Mouse (Mus musculus) heart, embryonic 15.5 days (tissue): Measurements from ENCODE around the gene Papola. TPM values are rescaled to one million over a fixed set of nuclear protein-coding genes. Genes with fewer than 3 reads are reported as not detected.

Experiments
- ATAC-seq: fragments of 200-750 bp; cut with Nextera tagmentation; replicated peaks from 2 replicates; pipeline ENCODE4 v1.8.0; 2017; ENCODE audit warnings: low read depth, moderate TSS enrichment; ENCODE audit not compliant: insufficient number of reproducible peaks, insufficient read depth, low FRiP score
- H3K27ac ChIP-seq: fragments of 300-500 bp; sonication (generic); 2 replicates; pipeline ENCODE4 v1.5.1; 2015; ENCODE audit warnings: mild to moderate bottlenecking, inconsistent platforms
- H3K27me3 ChIP-seq: fragments of 300-500 bp; sonication (generic); 2 replicates; pipeline ENCODE4 v1.6.1; 2015; ENCODE audit warnings: inconsistent platforms
- H3K36me3 ChIP-seq: fragments of 300-500 bp; sonication (generic); 2 replicates; pipeline ENCODE4 v1.6.1; 2015; ENCODE audit warnings: mild to moderate bottlenecking, inconsistent platforms
- H3K4me1 ChIP-seq: fragments of 300-500 bp; sonication (generic); replicated peaks from 2 replicates; pipeline ENCODE4 v1.6.1; 2015; ENCODE audit warnings: inconsistent platforms
- H3K4me2 ChIP-seq: fragments of 300-500 bp; sonication (generic); 2 replicates; pipeline ENCODE4 v1.6.1; 2015; ENCODE audit warnings: inconsistent platforms, mild to moderate bottlenecking, moderate library complexity
- H3K4me3 ChIP-seq: fragments of 300-500 bp; sonication (generic); 2 replicates; pipeline ENCODE4 v1.5.1; 2015; ENCODE audit warnings: mild to moderate bottlenecking, inconsistent platforms
- H3K9ac ChIP-seq: fragments of 300-500 bp; sonication (generic); 2 replicates; pipeline ENCODE4 v1.6.1; 2015; ENCODE audit warnings: mild to moderate bottlenecking, inconsistent platforms
- H3K9me3 ChIP-seq: fragments of 300-500 bp; sonication (generic); replicated peaks from 2 replicates; pipeline ENCODE4 v1.6.1; 2016; ENCODE audit warnings: inconsistent platforms
- WGBS: fragments of 180-500 bp; shearing (Covaris S2); methylation state at CpG from one replicate; pipeline ENCODE4 v1.1.7; 2015; ENCODE audit warnings: mixed read lengths; 5-methylcytosine and 5-hydroxymethylcytosine counted together
- polyA plus RNA-seq: library from polyadenylated mRNA; unstranded; fragments of >200 nt; fragmentation: Nextera tagmentation; extraction: Ambion mirVana; gene quantifications from 2 replicates; pipeline ENCODE4 v1.2.1, GENCODE M21; 2015

The Papola gene
- polyA plus RNA-seq, 1 experiment from 2014 or later, result 148 TPM

DNA sequence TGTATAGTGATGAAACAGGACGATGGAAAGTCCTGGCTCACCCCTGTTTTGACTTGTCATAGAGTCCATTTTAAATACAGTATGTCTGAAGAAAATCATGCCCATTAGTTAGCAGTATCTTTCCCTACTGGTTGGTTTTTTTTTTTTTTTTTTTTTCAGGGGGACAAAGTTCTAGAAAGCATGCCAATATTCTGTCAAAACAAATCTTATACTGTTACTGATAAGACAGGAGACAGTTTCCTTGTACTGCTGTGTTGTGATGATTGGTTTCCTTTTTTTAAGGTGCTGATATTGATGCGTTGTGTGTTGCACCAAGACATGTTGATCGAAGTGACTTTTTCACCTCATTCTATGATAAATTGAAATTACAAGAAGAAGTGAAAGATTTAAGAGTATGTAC is 21.7 kb downstream of the Papola start:
- Histone ChIP-seq H3K4me2 (no peak overlapping the region), H3K9me3 (no peaks in the 10 kb centered on the region), H3K27ac (no peak overlapping the region), H3K9ac (no peak overlapping the region), H3K4me3 (no peak overlapping the region), H3K4me1 (no peaks in the 10 kb centered on the region), H3K27me3 (no peaks in the 10 kb centered on the region), H3K36me3 (peaks cover 41% of the 10 kb centered on the region)
- WGBS, result 91% methylated on average over 3 of the region's 3 CpGs
- no peak for ATAC-seq

DNA sequence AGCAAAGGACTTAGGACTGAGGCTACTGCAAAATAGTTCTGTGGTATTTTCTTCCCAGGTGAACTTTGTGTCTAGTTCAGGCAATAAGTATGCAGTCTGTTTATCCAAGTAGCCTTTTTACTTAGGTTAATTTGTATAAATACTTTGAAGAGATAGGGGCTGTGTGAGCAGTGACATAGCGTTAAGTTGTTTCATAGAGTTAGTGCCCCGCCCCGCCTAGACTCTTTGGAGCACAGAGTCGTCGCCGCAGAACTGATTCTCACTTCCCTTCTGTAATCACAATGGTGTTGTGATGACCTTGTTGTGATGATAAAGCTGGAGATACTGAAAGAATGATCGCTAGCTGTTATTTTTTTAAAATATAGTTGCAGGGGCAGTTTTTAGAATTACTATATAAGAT is 22.9 kb downstream of the Papola start:
- Histone ChIP-seq H3K4me2 (no peak overlapping the region), H3K9me3 (no peaks in the 10 kb centered on the region), H3K4me1 (no peaks in the 10 kb centered on the region), H3K36me3 (peaks cover 50% of the 10 kb centered on the region), H3K27me3 (no peaks in the 10 kb centered on the region), H3K9ac (no peak overlapping the region), H3K27ac (no peak overlapping the region), H3K4me3 (no peak overlapping the region)
- ATAC-seq, result no peak
- 79% methylated on average over 7 of the region's 7 CpGs for WGBS

DNA sequence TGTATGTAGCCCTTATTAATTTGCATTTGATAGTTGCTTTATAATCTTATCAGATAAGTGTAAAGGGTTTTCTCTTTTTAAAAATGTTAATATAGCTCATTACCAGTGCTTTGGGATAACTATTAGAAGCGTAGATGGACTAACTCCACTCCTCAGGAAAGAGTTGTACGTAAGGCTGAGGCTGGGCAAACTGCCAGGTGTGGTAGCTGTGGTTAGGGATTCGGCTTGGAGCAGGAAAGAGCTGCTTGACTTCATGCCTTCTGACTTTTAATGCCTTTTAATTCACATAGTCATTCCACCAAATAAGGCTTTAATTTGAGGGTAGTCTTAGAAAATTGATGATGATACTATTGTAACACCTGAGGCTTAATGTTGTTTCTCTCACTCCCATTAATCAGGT is 24.5 kb downstream of the Papola start:
- Histone ChIP-seq H3K36me3 (peaks cover 51% of the 10 kb centered on the region), H3K4me3 (no peak overlapping the region), H3K9ac (no peak overlapping the region), H3K4me2 (no peak overlapping the region), H3K4me1 (no peaks in the 10 kb centered on the region), H3K27ac (no peak overlapping the region), H3K27me3 (no peaks in the 10 kb centered on the region), H3K9me3 (no peaks in the 10 kb centered on the region)
- ATAC-seq, result no peak
- WGBS, result 35% methylated on average over 3 of the region's 3 CpGs

DNA sequence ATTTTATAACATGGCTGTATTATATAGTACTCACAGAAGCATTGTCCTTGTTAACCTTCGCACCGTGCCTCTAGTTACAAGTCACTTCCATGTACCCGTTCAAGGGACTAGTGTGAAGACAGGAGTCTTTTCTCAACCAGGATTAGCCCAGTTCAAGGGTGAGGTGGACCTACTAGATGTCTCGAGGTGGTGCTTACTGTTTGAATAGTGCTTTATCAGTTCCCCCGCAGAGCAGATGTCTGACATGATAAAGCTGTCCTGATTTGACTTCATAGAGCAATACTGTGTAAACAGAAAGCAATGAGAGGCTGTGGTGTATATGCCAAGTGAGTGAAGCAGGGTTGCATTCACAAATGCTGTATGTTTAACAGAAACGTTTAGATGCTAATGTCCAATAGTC is 26.1 kb downstream of the Papola start:
- Histone ChIP-seq H3K9me3 (no peaks in the 10 kb centered on the region), H3K4me3 (no peak overlapping the region), H3K4me1 (no peaks in the 10 kb centered on the region), H3K36me3 (peaks cover 52% of the 10 kb centered on the region), H3K4me2 (no peak overlapping the region), H3K9ac (no peak overlapping the region), H3K27ac (no peak overlapping the region), H3K27me3 (no peaks in the 10 kb centered on the region)
- 73% methylated on average over 6 of the region's 6 CpGs for WGBS
- ATAC-seq, result no peak

DNA sequence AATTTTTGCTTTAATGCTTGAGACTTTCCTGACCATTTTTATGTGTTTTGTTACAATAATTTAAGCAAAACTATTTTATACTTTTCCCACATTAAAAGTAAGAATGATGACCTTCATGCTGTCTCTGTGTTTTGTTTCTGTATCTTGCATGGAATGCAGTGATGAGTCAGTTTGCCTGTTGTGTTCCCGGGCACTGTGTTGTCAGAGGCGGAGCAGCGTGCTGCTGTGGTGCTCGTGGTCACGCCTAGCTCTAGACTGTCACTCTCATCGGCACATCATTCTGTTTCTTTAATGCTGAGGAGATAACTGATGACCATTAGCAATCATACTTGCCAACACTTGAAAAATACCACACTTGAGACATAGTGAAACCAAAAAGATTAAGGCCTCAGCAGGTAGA is 29.5 kb downstream of the Papola start:
- Histone ChIP-seq H3K9me3 (no peaks in the 10 kb centered on the region), H3K36me3 (peaks cover 40% of the 10 kb centered on the region), H3K27me3 (no peaks in the 10 kb centered on the region), H3K4me1 (no peaks in the 10 kb centered on the region), H3K9ac (no peak overlapping the region), H3K27ac (no peak overlapping the region), H3K4me2 (no peak overlapping the region), H3K4me3 (no peak overlapping the region)
- ATAC-seq, result no peak
- 79% methylated on average over 6 of the region's 6 CpGs for WGBS

DNA sequence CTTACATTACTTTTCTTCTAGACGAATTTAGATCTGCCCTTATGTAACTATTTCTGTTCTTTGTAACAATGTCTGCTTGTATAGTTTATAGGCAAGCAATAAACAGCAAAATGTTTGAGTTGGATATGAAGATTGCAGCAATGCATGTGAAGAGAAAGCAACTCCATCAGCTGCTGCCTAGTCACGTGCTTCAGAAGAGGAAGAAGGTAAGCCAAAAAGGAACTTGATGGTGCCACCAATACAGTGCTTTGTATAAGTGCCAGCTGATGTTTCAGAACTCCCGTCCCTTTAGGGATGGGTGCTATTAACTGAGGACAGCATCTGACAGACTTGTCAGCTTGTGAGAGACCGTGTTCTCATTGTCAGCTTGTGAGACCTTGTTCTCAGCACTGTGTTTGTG is 39.0 kb downstream of the Papola start:
- WGBS, result 68% methylated on average over 4 of the region's 4 CpGs

DNA sequence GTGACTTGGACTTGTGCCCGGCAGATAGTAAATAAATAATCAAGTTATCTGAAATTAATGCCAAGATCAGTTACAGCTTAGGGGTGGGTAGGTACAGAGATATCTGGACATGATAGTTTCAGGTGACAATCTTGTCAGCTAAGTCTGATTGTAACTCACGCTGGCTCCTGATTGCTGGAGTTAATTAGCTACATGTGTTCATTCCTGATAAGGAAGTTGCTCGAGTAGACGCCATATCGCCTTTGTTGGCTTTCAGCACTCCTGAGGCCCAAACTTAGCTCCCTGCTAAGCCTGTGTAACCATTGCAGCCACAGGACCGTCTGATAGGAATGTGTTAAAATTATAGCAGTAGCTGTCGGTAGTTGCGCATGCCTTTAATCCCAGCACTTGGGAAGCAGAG is 40.2 kb downstream of the Papola start:
- no peaks in the 10 kb centered on the region for H3K27me3 ChIP-seq
- no peak overlapping the region for H3K4me3 ChIP-seq
- no peaks in the 10 kb centered on the region for H3K9me3 ChIP-seq
- no peak overlapping the region for H3K4me2 ChIP-seq
- H3K9ac ChIP-seq, result no peak overlapping the region
- no peaks in the 10 kb centered on the region for H3K4me1 ChIP-seq
- H3K27ac ChIP-seq, result no peak overlapping the region
- peaks cover 88% of the 10 kb centered on the region for H3K36me3 ChIP-seq
- WGBS, result 49% methylated on average over 8 of the region's 8 CpGs
- ATAC-seq, result no peak

More for the DNA sequence above, 39.0 kb downstream of the Papola start:
- Histone ChIP-seq H3K27me3 (no peaks in the 10 kb centered on the region), H3K27ac (no peak overlapping the region), H3K4me1 (no peaks in the 10 kb centered on the region), H3K9ac (no peak overlapping the region), H3K36me3 (peaks cover 87% of the 10 kb centered on the region), H3K9me3 (no peaks in the 10 kb centered on the region), H3K4me3 (no peak overlapping the region), H3K4me2 (no peak overlapping the region)
- ATAC-seq, result no peak

DNA sequence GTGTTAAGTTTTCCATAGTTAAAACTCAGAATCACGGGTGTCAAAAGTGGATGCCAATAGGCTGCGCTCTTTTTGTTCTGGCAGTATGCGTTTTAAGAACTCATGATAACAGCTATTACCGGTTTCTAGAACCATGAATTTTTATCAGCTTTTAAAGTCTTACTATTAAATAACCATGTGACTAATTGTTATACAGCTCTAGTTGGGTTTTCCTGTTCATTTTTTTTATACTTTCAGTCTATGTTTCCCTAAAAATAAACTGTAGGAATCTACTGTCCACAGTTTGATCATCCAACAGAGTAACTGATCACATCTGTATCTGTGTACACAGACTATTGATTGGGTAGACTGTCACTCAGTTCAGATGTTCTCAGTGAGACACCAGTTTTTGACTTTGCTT is 40.8 kb downstream of the Papola start:
- no peak overlapping the region for H3K9ac ChIP-seq
- 92% methylated on average over 4 of the region's 4 CpGs for WGBS
- no peak overlapping the region for H3K4me2 ChIP-seq
- no peaks in the 10 kb centered on the region for H3K4me1 ChIP-seq
- no peak overlapping the region for H3K27ac ChIP-seq
- no peak for ATAC-seq
- no peaks in the 10 kb centered on the region for H3K9me3 ChIP-seq
- no peak overlapping the region for H3K4me3 ChIP-seq
- no peaks in the 10 kb centered on the region for H3K27me3 ChIP-seq
- H3K36me3 ChIP-seq, result peaks cover 87% of the 10 kb centered on the region

DNA sequence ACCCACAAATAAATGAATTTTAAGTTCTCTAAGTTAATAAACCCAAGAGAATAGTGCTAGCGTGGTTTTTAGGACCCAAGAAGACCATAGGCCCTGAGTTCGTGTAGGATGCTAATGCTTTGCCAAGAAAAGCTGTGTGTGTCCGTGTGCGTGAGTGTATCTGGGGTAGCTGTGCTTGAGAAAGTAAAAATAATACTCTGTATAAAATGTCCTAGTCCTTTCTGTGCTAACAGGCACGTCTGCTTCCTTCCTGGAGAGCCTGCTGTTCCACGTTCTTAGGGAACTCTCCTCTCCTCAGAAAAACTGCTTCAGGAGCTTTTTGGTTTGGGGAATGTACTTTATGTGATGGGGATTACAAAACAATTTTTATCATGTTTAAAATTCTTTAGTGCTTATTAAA is 48.0 kb downstream of the Papola start:
- Histone ChIP-seq H3K4me1 (0 out of 2 replicates have a peak, but pooled peaks cover 3% of the 10 kb centered on the region), H3K9me3 (no peaks in the 10 kb centered on the region), H3K36me3 (peaks cover 75% of the 10 kb centered on the region), H3K27me3 (no peaks in the 10 kb centered on the region), H3K4me2 (no peak overlapping the region), H3K27ac (no peak overlapping the region), H3K4me3 (no peak overlapping the region), H3K9ac (no peak overlapping the region)
- no peak for ATAC-seq
- WGBS, result 83% methylated on average over 6 of the region's 6 CpGs

DNA sequence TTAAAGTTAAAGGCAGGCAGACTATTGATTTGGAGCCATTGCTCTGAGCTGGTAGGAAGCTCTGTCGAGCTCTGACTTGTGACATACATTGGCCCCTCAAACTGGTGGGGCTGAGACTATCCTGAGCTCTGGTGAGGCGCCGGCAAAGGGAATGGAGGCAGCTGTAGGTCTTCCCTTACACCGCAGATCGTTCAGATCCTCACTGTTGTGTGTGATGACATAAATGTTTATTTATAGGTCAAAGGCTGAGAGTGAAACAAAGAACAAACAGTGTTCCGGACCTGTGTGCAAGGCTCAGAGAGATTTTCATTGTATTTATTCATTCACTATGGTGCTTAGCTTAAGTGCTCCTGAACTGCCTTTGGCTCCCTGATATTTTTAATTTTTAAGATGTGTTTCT is 50.4 kb downstream of the Papola start:
- Histone ChIP-seq H3K4me1 (0 out of 2 replicates have a peak, but pooled peaks cover 3% of the 10 kb centered on the region), H3K36me3 (peaks cover 67% of the 10 kb centered on the region), H3K4me3 (no peak overlapping the region), H3K9me3 (no peaks in the 10 kb centered on the region), H3K27me3 (no peaks in the 10 kb centered on the region), H3K9ac (no peak overlapping the region), H3K4me2 (no peak overlapping the region), H3K27ac (no peak overlapping the region)
- no peak for ATAC-seq
- WGBS, result 41% methylated on average over 6 of the region's 6 CpGs

DNA sequence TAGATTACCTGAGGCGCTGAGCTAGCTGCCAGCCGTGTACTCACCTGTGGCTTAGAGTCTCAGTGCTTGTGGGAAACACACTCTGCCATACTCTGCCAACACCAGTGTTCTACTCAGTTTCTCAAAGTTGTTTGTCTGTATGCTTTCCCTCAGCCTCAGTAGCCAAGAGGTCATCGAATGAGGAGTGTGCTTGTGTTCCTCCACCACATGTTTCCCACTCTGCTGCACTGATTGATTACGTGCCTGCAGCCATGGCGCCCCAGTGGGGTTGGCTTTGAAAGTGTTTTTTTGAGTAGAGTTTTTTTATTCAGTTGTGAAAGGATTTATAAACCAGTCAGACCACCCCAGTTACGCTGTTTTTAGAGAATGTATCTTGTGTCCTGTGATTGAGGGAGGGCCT is 51.1 kb downstream of the Papola start:
- 0 out of 2 replicates have a peak, but pooled peaks cover 3% of the 10 kb centered on the region for H3K4me1 ChIP-seq
- no peak overlapping the region for H3K4me2 ChIP-seq
- no peak overlapping the region for H3K27ac ChIP-seq
- H3K36me3 ChIP-seq, result peaks cover 69% of the 10 kb centered on the region
- H3K9me3 ChIP-seq, result no peaks in the 10 kb centered on the region
- no peaks in the 10 kb centered on the region for H3K27me3 ChIP-seq
- no peak overlapping the region for H3K4me3 ChIP-seq
- no peak overlapping the region for H3K9ac ChIP-seq
- 84% methylated on average over 6 of the region's 6 CpGs for WGBS
- ATAC-seq, result no peak

DNA sequence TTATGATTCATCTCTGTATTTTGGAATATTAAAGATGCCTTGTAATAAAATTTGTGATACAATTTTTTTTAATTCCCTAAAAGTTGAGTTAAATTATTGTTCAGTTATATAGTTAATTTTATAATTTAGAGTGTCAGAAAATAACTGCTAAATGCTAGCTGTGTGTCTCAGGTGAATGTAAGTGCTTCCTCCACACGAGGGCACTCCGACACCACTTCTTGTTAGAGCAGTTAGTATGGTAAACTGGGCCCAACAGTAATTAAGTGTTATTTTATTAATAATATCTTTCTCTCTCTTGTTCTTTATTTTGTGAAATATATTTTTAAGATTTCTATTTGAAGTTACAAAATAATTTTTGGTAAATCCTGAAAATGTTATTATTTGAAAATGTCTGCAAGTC is 51.7 kb downstream of the Papola start:
- Histone ChIP-seq H3K36me3 (peaks cover 69% of the 10 kb centered on the region), H3K4me1 (0 out of 2 replicates have a peak, but pooled peaks cover 3% of the 10 kb centered on the region), H3K4me2 (no peak overlapping the region), H3K9ac (no peak overlapping the region), H3K4me3 (no peak overlapping the region), H3K9me3 (no peaks in the 10 kb centered on the region), H3K27me3 (no peaks in the 10 kb centered on the region), H3K27ac (no peak overlapping the region)
- 76% methylated on average over 2 of the region's 2 CpGs for WGBS
- ATAC-seq, result no peak
